Comparison of ENCODE assay signal across 17 mouse cellular contexts in genomic region chr9:110611471-110611870, GRCm38 (mm10).
"Had no signal": no experiment of that assay in that cellular context is flagged by ENCODE, and none has a peak within 500 bp of the region (broad histone marks: within the 10 kb centered on the region; RNA-seq: fewer than 3 reads in every experiment).

No protein-coding gene starts in this region.

- H3K4me2 ChIP-seq: lung, embryonic 15.5 days; midbrain, embryonic 11.5 days; midbrain, embryonic 13.5 days; midbrain, embryonic 15.5 days; neural tube, embryonic 12.5 days; stomach, embryonic 15.5 days had no signal

- H3K4me1 ChIP-seq: lung, embryonic 15.5 days; midbrain, embryonic 13.5 days; midbrain, embryonic 15.5 days; neural tube, embryonic 12.5 days; stomach, embryonic 15.5 days had no signal

- H3K9ac ChIP-seq: lung, embryonic 15.5 days; midbrain, embryonic 13.5 days; midbrain, embryonic 15.5 days; neural tube, embryonic 12.5 days; stomach, embryonic 15.5 days had no signal

- DNase-seq: lung, adult 2 months; lung, postnatal 14 days; lung, postnatal 36 days; right cerebral cortex, postnatal 14 days; thymus, adult 2 months; thymus, postnatal 25 days; thymus, postnatal 4 days had no signal

- H3K27ac ChIP-seq: lung, embryonic 15.5 days; macrophage; midbrain, embryonic 13.5 days; midbrain, embryonic 15.5 days; neural tube, embryonic 12.5 days; stomach, embryonic 15.5 days; stomach, postnatal 0 days had no signal

- H3K9me3 ChIP-seq: lung, embryonic 15.5 days; megakaryocyte, embryonic 14.5 days; midbrain, embryonic 13.5 days; midbrain, embryonic 15.5 days; neural tube, embryonic 12.5 days; stomach, embryonic 15.5 days had no signal

- H3K27me3 ChIP-seq: lung, embryonic 15.5 days; megakaryocyte, embryonic 14.5 days; midbrain, embryonic 13.5 days; midbrain, embryonic 15.5 days; neural tube, embryonic 12.5 days; stomach, embryonic 15.5 days had no signal

- H3K4me3 ChIP-seq: lung, embryonic 15.5 days; megakaryocyte, embryonic 14.5 days; midbrain, embryonic 13.5 days; midbrain, embryonic 15.5 days; neural tube, embryonic 12.5 days; stomach, embryonic 15.5 days had no signal

- ATAC-seq: lung, postnatal 0 days; midbrain, embryonic 13.5 days; midbrain, embryonic 15.5 days had no signal
